Mouse (Mus musculus) left cerebral cortex, postnatal 4 days (tissue): ENCODE results near the gene Cyth4. TPM values are rescaled to one million over a fixed set of nuclear protein-coding genes. Genes with fewer than 3 reads are reported as not detected.

Experiments
- DNase-seq: peaks from one replicate; pipeline ENCODE4 v3.0.0-alpha.2; 2022
- intact Hi-C: fragments of 180-260 bp; cut with DNase I; formaldehyde crosslinking; loops from one replicate; pipeline ENCODE4 v1.15.1; 2025
- total RNA-seq, 2 experiments: library from RNA; stranded (reverse); gene quantifications; 2 replicates each; pipeline ENCODE4 v1.2.3; 2021

Gene Cyth4
- 1 to 10 TPM; 3.9 to 6.0 TPM for total RNA-seq

- intact Hi-C loops = no loop called here
- no peak for DNase-seq
Measured at GRCm38 (mm10) chr15:78596914-78597313, at the start of gene Cyth4. Gene Cyth4 (plus strand): TSS chr15:78597047.

GRCm38 (mm10) chr15:78547415-78548335, 49.2 kb upstream of the Cyth4 start:
- intact Hi-C loops = no loop called here
- no peak for DNase-seq

DNA sequence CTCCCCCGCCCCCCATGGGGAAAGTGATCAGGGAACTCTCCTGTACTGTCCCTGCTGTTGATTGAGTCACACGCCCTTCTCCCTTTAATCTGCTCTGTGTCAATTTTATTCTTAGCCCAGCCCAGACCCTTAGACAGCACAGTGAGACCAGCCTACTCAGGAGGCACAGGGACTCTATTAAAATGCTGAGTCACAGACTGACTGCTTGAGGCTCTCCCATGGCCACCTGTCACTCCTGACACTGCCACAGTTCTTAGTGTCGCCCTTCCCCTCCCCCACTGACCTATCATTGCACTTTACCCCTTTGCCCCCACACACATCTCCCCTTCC, 48.5 kb upstream of the Cyth4 start:
- intact Hi-C loops = no loop called here
- DNase-seq = no peak

- DNase-seq = no peak
- intact Hi-C loops = no loop called here
Measured at GRCm38 (mm10) chr15:78548711-78549110, 48.1 kb upstream of the Cyth4 start.

DNA sequence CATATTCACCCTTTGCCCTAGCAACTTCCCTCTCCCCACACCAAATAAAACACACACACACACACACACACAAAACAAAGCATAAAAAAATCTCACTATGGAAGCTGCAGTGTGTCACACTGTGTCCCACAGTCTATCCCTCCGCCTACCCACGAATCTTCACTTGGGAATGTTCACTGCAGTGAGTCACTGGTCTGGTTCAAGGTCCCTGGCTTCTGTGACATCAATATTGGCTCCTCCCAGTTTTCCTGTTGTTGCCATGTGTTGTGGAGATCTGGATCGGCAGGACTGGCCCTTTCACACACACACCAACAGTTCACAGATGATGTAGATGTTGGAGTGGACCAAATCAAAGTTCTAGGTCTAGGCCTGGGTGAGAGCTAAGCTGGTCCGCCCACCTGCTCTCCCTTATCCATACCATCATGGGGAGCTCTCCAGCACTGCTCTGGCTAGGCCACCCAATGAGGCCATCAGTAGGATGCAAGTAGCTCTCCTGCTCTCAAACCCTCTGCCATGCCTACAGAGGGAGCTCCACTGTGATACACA, 47.6 kb upstream of the Cyth4 start:
- intact Hi-C loops = no loop called here
- no peak for DNase-seq

GRCm38 (mm10) chr15:78554545-78555313, 42.1 kb upstream of the Cyth4 start:
- intact Hi-C loops = no loop called here
- DNase-seq = no peak

DNA sequence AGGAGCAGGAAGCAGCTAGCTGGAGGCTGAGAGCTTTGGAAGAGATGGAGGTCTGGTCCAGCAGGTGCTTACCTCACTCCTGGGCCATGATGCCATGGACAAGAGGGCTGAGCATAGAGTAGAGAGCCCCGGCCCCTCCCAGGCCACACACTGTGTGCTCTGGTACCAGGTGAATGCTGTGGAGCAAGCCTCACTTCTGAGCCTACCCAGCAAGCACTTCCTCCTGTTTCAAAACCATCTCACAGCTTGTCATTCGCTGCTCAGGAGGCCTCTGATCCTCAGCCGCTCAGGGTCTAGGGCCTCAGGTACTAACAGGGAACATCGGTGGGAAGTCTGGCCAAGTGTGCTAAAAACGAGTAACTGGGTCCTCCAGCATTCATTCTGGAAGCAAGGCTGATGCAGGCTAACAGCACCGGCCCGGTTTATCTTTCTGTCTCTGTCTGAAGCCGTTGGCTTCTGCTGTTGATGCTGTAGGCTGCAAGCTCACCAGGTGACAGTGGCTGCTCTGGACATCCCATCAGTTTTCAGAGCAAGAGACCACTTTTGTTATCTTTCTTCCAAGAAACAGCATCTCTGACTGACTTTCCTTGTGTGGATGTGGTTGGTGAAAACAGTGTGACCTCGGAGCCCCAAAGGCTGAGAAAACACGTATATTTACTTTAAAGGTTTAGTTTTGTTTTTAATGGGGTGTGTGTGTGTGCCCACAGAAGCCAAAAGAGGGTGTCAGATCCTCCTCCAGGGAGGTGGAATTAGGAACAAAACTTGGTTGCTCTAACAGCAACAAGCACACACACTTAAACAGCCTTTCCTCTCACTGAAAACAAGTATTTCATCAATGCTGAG, 38.9 kb upstream of the Cyth4 start:
- DNase-seq = no peak
- intact Hi-C loops = no loop called here

GRCm38 (mm10) chr15:78559141-78559979, 37.5 kb upstream of the Cyth4 start:
- intact Hi-C loops = no loop called here
- DNase-seq = no peak

DNA sequence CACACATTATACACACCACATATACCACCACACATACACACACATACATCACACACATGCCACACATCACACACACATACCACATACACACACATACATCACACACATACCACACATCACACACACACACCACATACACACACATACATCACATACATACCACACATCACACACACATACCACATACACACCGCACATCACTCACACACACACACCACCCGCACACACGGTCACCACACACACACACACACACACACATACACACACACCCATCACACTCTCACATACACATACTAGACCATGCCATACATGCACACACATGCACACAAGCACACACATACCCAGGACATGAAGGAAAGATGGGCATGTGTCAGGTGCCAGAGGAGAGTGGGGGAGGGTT, 33.5 kb upstream of the Cyth4 start:
- intact Hi-C loops = no loop called here

DNA sequence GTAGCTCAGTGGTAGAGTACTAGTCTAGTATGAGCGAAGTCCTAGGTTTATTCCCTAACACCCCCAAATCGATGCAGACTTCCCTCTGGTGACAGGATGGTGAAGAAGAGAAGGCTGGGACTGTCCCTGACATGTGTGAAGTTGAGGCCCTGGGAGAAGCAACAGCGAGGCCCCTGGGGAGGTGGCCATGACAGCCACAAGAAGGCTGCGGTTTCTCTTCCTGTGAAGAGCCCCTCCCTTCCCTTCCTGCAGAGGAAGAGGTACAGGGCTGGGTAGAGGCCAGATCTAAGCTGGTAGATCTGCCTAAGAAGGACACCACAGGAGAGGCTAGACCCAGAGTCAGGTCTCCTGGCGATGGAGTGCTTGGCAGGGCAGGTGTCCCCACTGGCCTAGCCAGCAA, 32.9 kb upstream of the Cyth4 start:
- intact Hi-C loops = no loop called here
- no peak for DNase-seq

More for the DNA sequence above, 33.5 kb upstream of the Cyth4 start:
- no peak for DNase-seq

DNA sequence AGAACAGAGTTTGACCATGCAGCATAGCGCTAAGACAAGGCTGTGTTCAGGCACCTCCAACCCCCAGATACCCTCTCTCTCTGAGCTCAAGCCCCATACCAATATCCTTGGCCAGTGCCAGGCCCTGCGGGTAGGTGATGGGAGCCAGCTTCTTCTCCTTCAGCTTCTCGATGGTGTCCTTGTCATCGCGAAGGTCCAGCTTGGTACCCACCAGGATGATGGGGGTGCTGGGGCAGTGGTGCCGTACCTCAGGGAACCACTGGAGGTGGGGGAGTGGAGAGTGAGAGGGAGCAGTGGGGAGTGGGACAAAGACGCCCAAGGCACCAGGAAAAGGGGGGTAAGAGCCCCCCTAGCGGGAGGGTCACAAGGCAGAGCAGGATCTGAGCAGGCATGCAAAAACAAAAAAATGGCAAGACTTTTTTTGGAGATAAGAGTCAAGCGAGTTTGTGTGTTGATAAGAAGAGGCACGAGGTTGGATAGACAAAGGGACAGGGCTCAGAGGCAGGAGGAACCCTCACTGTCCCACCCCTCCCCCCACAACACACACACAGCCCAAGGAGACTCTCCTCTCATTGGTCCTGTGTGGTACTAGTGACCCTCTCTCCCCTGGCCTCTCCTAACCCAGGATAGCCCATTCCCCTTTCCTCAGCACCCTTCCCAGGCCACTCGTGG, 31.9 kb upstream of the Cyth4 start:
- intact Hi-C loops = no loop called here
- DNase-seq = no peak

DNA sequence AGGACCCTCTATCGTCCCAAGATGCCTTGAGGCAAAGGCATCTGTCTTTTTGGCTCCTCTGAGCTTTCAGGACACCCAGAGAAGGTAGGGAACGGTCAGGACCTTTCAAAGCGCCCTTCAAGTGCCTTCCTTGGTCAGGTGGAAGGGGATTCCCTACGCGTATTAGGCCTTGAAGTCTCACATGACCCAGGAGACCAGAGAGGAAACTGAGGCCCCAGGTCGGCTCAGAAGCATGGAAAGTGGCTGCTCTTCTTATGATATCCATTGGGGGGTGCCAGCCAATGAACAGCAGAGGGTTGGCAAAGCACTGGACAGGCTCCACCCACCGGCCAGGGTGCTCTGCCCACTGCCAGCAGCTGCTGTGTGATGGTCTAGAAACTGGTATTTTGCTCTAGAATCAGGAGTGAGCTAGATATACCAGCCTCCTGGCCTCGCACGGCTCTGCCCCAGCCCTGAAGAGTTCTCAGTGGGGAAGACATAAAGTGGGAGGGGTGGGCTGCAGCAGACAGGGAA, 29.2 kb upstream of the Cyth4 start:
- intact Hi-C loops = no loop called here

GRCm38 (mm10) chr15:78570170-78570569, 26.7 kb upstream of the Cyth4 start:
- intact Hi-C loops = no loop called here
- DNase-seq = no peak

More for the DNA sequence above, 29.2 kb upstream of the Cyth4 start:
- DNase-seq = no peak

- DNase-seq = no peak
- intact Hi-C loops = no loop called here
Measured at GRCm38 (mm10) chr15:78571554-78572269, 25.1 kb upstream of the Cyth4 start.

DNA sequence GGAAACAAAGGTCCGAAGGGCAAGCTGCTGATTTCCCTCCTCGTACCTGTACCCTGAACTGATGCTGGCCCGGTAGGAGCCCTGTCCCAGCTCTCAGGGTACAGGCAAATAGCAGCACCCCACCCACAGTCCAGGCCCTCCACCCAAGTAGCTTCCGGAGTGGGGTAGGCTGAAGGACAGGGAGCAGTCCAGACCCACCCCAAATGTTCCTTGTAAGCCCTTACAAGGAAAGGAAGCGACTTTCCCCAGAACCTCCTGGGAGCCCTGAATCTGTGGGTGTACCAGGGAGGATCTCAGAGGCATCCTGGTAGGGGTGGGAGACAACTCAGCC, 24.6 kb upstream of the Cyth4 start:
- no peak for DNase-seq
- intact Hi-C loops = no loop called here

DNA sequence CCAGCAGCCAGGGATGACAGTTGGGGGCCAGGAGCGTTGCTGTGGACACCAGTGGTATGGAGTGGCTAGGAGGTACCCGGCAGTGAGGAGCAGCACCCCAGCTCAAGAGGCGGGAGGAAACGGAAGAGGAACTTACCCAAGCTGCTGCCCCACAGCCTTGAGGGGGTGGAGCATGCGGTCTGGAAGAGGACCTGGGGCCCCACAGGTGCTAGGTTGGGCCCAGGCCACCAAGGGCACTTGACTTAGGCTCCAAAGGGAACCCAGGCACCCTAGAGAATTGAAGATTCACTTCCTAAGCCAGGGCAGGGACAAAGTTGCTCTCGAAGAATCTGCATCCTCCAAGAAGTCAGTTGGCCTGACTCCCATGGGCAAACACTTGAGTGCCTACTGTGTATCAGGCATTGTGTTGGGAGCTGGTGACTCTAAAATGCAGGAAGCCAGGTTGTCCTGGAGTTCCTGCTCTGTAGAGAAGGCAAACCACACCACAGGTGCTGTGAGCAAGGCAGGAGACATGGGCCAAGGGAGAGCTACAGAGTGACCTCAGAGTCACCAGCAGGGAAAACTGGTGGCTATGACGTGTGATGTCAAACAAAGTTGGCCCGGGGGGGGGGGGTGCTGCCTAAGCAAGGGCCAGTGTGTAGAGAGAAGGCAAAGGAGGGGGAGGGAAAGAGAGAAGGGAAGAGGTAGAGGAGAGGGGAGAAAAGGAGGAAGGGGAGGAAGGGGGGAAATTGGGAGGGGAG, 24.0 kb upstream of the Cyth4 start, which contains the start of gene Rac2:
Gene Rac2, minus strand, starts transcription at position 126 of the 740 bp plus-strand sequence.
- intact Hi-C loops = no loop called here
- DNase-seq = no peak

GRCm38 (mm10) chr15:78576284-78576810, 20.5 kb upstream of the Cyth4 start:
- DNase-seq = no peak
- intact Hi-C loops = no loop called here
